Mouse (Mus musculus): ENCODE data around the gene Tpm4. TPM values are rescaled to one million over a fixed set of nuclear protein-coding genes. Genes with fewer than 3 reads are reported as not detected.

The Tpm4 gene
- total and polyA plus RNA-seq, 3 experiments, result 0.04 to 2.7 TPM; not detected in 1

DNA sequence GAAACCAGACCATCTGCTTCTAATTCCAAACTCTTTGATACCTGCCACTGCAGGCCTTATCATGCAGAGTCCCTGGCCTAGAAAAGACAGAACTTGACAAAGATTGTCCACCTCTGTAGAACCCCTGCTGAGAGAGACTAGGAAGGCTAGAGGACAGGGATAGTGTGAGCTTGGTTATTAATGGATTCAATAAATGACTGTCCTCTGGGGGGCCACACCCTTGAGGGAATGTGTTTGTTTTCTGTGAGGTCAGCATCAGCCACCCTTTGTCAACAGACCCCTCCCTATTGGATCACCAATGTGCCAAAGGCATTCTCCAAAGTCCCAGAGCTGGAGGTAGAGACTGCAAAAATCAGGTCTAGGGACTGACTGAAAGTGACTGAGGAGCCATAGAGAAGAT is 57.3 kb downstream of the Tpm4 start:
- H3K4me1 ChIP-seq (ENCODE audit: insufficient read depth, low read depth, low read length), result peaks cover 21% of the 10 kb centered on the region
- H3K36me3 ChIP-seq (replicated peaks), result no peaks in the 10 kb centered on the region
- TF ChIP-seq GATA2 (IDR thresholded peaks at IDR 0.05; ENCODE audit: borderline replicate concordance, low read depth, low read length) (no peak), TAL1 (conservative IDR thresholded peaks at IDR 0.05; ENCODE audit: low read depth, low read length) (no peak), POLR2AphosphoS5 (IDR thresholded peaks at IDR 0.05; ENCODE audit: insufficient replicate concordance, low read depth, low read length) (no peak), GATA1 (IDR thresholded peaks at IDR 0.05; ENCODE audit: borderline replicate concordance, low read length) (no peak), CTCF (IDR thresholded peaks at IDR 0.05; ENCODE audit: low read depth, low read length) (no peak)
- DNase-seq (ENCODE audit: low spot score) (no peak), ATAC-seq (ENCODE audit: extremely low read depth, insufficient number of reproducible peaks, low FRiP score, poor library complexity, severe bottlenecking) (no peak)
- peaks cover 13% of the 10 kb centered on the region for H3K27me3 ChIP-seq (ENCODE audit: insufficient read depth, low read length)
- 0 out of 2 replicates have a peak, but pooled peaks cover 3% of the 10 kb centered on the region for H3K9me3 ChIP-seq (replicated peaks)
- no peak overlapping the region for H3K4me3 ChIP-seq (ENCODE audit: low read depth, low read length)

DNA sequence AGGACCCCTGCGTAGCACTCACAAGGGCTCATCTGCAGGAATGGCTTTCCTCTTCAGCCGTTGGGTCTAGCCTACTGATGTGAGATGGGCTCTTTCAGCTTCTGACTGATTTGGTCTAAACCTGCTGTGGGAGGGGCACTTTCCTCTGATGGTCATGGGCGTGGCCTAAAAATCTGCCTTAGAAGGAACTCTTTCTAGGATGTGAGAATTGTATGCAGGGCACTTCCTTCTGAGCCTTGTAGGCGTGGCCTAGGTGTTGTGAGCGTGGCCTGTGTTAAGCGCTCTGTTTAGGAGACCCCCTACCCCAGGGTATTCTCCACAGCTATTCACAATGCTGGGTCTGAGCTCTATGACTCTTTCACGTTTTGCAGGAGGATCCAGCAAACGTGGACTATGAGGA is 63.2 kb downstream of the Tpm4 start:
- no peaks in the 10 kb centered on the region for H3K36me3 ChIP-seq (replicated peaks)
- DNase-seq (ENCODE audit: low spot score) (no peak), ATAC-seq (ENCODE audit: extremely low read depth, insufficient number of reproducible peaks, low FRiP score, poor library complexity, severe bottlenecking) (no peak)
- no peak for TF ChIP-seq GATA2 (IDR thresholded peaks at IDR 0.05; ENCODE audit: borderline replicate concordance, low read depth, low read length)
- no peak for TF ChIP-seq TAL1 (conservative IDR thresholded peaks at IDR 0.05; ENCODE audit: low read depth, low read length)
- TF ChIP-seq CTCF (IDR thresholded peaks at IDR 0.05; ENCODE audit: low read depth, low read length), result no peak
- peaks cover 15% of the 10 kb centered on the region for H3K4me1 ChIP-seq (ENCODE audit: insufficient read depth, low read depth, low read length)
- H3K9me3 ChIP-seq (replicated peaks), result peaks cover 6% of the 10 kb centered on the region; the same call in 1 of the 2 replicates
- H3K27me3 ChIP-seq (ENCODE audit: insufficient read depth, low read length), result peaks cover 18% of the 10 kb centered on the region
- no peak overlapping the region for H3K4me3 ChIP-seq (ENCODE audit: low read depth, low read length)

Other genes starting within 250 kb of the Tpm4 start
- gene Zfp882, start 226.4 kb upstream of the Tpm4 start, total RNA-seq (2014; fragmentation: Nextera tagmentation), result 7.0 and 9.2 TPM in 2 replicates
- 5.4 and 6.8 TPM in 2 replicates for gene Zfp882, start 226.4 kb upstream of the Tpm4 start, total RNA-seq (2017)
- gene Zfp882, start 226.4 kb upstream of the Tpm4 start, polyA plus RNA-seq (2012), result 0.47 and 0.62 TPM in 2 replicates
- gene Zfp617, start 226.3 kb upstream of the Tpm4 start, total RNA-seq (2014; fragmentation: Nextera tagmentation), result 39.4 and 45.1 TPM in 2 replicates
- gene Zfp617, start 226.3 kb upstream of the Tpm4 start, total RNA-seq (2017), result 28.1 and 31.7 TPM in 2 replicates
- 1.8 and 3.0 TPM in 2 replicates for gene Zfp617, start 226.3 kb upstream of the Tpm4 start, polyA plus RNA-seq (2012)
- gene Zfp961, start 183.9 kb upstream of the Tpm4 start, total RNA-seq (2014; fragmentation: Nextera tagmentation), result 59.4 and 73.2 TPM in 2 replicates
- gene Zfp961, start 183.9 kb upstream of the Tpm4 start, total RNA-seq (2017), result 25.1 and 34.5 TPM in 2 replicates
- gene Zfp961, start 183.9 kb upstream of the Tpm4 start, polyA plus RNA-seq (2012), result 2.2 and 5.4 TPM in 2 replicates
- not detected in 2 replicates for gene Cyp4f18, start 125.3 kb upstream of the Tpm4 start, total RNA-seq (2014; fragmentation: Nextera tagmentation)
- 0.12 TPM in 1 of 2 replicates, not detected in the other for gene Cyp4f18, start 125.3 kb upstream of the Tpm4 start, total RNA-seq (2017)
- gene Cyp4f18, start 125.3 kb upstream of the Tpm4 start, polyA plus RNA-seq (2012), result 0.10 and 0.12 TPM in 2 replicates
- gene Olfr372, start 93.8 kb upstream of the Tpm4 start, total RNA-seq (2014; fragmentation: Nextera tagmentation), result 0.29 TPM in 1 of 2 replicates, not detected in the other
- 0.12 and 0.27 TPM in 2 replicates for gene Olfr372, start 93.8 kb upstream of the Tpm4 start, total RNA-seq (2017)
- not detected in 2 replicates for gene Olfr372, start 93.8 kb upstream of the Tpm4 start, polyA plus RNA-seq (2012)
- gene Olfr373, start 51.8 kb upstream of the Tpm4 start, total RNA-seq (2014; fragmentation: Nextera tagmentation), result not detected in 2 replicates
- 0.05 and 0.06 TPM in 2 replicates for gene Olfr373, start 51.8 kb upstream of the Tpm4 start, total RNA-seq (2017)
- gene Olfr373, start 51.8 kb upstream of the Tpm4 start, polyA plus RNA-seq (2012), result not detected in 2 replicates
- not detected in 2 replicates for gene Olfr374, start 27.9 kb upstream of the Tpm4 start, total RNA-seq (2014; fragmentation: Nextera tagmentation)
- gene Olfr374, start 27.9 kb upstream of the Tpm4 start, total RNA-seq (2017), result 0.12 and 0.22 TPM in 2 replicates
- not detected in 2 replicates for gene Olfr374, start 27.9 kb upstream of the Tpm4 start, polyA plus RNA-seq (2012)
- gene Rab8a, start 26.2 kb downstream of the Tpm4 start, total RNA-seq (2014; fragmentation: Nextera tagmentation), result 63.9 and 77.0 TPM in 2 replicates
- 418 and 431 TPM in 2 replicates for gene Rab8a, start 26.2 kb downstream of the Tpm4 start, total RNA-seq (2017)
- gene Rab8a, start 26.2 kb downstream of the Tpm4 start, polyA plus RNA-seq (2012), result 51.8 and 63.6 TPM in 2 replicates
- gene Hsh2d, start 54.7 kb downstream of the Tpm4 start, total RNA-seq (2014; fragmentation: Nextera tagmentation), result 1.6 TPM in 1 of 2 replicates, not detected in the other
- 0.16 and 0.35 TPM in 2 replicates for gene Hsh2d, start 54.7 kb downstream of the Tpm4 start, total RNA-seq (2017)
- 1.5 and 2.2 TPM in 2 replicates for gene Hsh2d, start 54.7 kb downstream of the Tpm4 start, polyA plus RNA-seq (2012)
- not detected in 2 replicates for gene Cib3, start 77.9 kb downstream of the Tpm4 start, total RNA-seq (2014; fragmentation: Nextera tagmentation)
- 0.23 TPM in 1 of 2 replicates, not detected in the other for gene Cib3, start 77.9 kb downstream of the Tpm4 start, total RNA-seq (2017)
- not detected in 2 replicates for gene Cib3, start 77.9 kb downstream of the Tpm4 start, polyA plus RNA-seq (2012)
- not detected in 2 replicates for gene Gm11034, start 78.7 kb downstream of the Tpm4 start, total RNA-seq (2014; fragmentation: Nextera tagmentation)
- not detected in 2 replicates for gene Gm11034, start 78.7 kb downstream of the Tpm4 start, total RNA-seq (2017)
- not detected in 2 replicates for gene Gm11034, start 78.7 kb downstream of the Tpm4 start, polyA plus RNA-seq (2012)
- 17.1 and 20.7 TPM in 2 replicates for gene Fam32a, start 84.8 kb downstream of the Tpm4 start, total RNA-seq (2014; fragmentation: Nextera tagmentation)
- 32.7 and 34.8 TPM in 2 replicates for gene Fam32a, start 84.8 kb downstream of the Tpm4 start, total RNA-seq (2017)
- gene Fam32a, start 84.8 kb downstream of the Tpm4 start, polyA plus RNA-seq (2012), result 49.4 and 50.9 TPM in 2 replicates
- gene Ap1m1, start 105.0 kb downstream of the Tpm4 start, total RNA-seq (2014; fragmentation: Nextera tagmentation), result 49.8 and 62.7 TPM in 2 replicates
- gene Ap1m1, start 105.0 kb downstream of the Tpm4 start, total RNA-seq (2017), result 35.0 and 39.4 TPM in 2 replicates
- gene Ap1m1, start 105.0 kb downstream of the Tpm4 start, polyA plus RNA-seq (2012), result 93.8 and 98.3 TPM in 2 replicates
- gene Gm10282, start 170.3 kb downstream of the Tpm4 start, total RNA-seq (2014; fragmentation: Nextera tagmentation), result 66.3 and 84.2 TPM in 2 replicates
- gene Gm10282, start 170.3 kb downstream of the Tpm4 start, total RNA-seq (2017), result 80.3 and 87.9 TPM in 2 replicates
- gene Gm10282, start 170.3 kb downstream of the Tpm4 start, polyA plus RNA-seq (2012), result 164 and 205 TPM in 2 replicates
- gene Klf2, start 184.1 kb downstream of the Tpm4 start, total RNA-seq (2014; fragmentation: Nextera tagmentation), result not detected in 2 replicates
- 0.11 and 0.12 TPM in 2 replicates for gene Klf2, start 184.1 kb downstream of the Tpm4 start, total RNA-seq (2017)
- 1.1 and 1.9 TPM in 2 replicates for gene Klf2, start 184.1 kb downstream of the Tpm4 start, polyA plus RNA-seq (2012)

Measured in G1E (cell line).